9 mouse cellular contexts compared by ENCODE assay signal in the genomic region with DNA sequence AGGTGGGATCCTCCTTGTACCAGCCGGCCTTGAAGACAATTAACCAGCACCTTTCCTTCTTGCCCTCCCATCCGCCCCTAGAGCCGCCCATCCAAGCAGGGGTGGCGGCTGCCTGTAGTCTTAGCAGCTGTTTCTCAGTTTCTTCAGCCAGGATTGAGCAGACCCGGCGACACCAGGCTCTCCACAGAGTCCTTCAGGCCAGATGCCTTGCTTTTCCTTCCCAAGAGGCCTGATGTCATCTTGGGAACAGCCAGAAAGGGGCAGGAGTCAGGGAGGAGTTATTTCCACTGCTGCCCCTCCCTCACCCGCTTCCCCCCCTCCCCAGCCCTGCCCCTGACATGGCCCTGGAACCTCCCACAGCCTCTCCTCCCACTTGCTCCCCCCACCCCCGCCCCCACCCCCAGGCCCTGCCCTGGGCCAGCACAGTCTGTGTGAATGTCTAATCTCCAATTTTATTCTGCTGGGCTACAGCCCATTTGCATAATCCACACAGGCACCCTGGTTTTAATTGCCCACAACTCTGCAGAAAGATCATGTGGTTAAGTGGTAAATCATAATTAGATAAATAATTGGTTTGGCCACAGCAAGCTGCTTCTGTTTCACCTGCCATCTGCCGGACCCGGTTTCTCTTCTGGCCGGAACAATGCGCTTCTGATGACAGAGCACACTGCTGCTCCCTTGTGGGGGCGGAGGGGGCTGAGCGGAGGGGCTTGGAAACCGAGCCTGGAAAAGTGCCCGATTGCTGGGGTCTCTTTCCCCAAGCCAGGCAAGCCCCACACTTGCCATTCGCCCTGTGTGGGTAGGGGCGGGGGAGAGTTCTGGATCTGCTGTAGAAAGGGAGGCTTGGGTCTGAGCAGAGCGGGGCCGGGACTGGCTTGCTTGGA.
DNase-seq lines count a peak whose midpoint lies in the region; ATAC-seq and TF ChIP-seq lines count a peak whose summit lies in the region.
"Had no signal": no experiment of that assay in that cellular context is flagged by ENCODE, and none has a peak within 500 bp of the region (broad histone marks: within the 10 kb centered on the region; RNA-seq: fewer than 3 reads in every experiment).

No protein-coding gene starts in this region.

- no peaks in the 10 kb centered on the region for H3K36me3 ChIP-seq in heart, adult 2 months (ENCODE audit: control insufficient read depth, insufficient read depth, low read length)
- H3K36me3 ChIP-seq in neural tube, embryonic 11.5 days (ENCODE audit: control insufficient read depth, insufficient read depth, low read length) = no peaks in the 10 kb centered on the region

- WGBS in heart, adult 2 months = 59% methylated on average over 20 of the region's 20 CpGs
- 14% methylated on average over 19 of the region's 20 CpGs for WGBS in neural tube, embryonic 11.5 days

- peak; percentile 33 for TF ChIP-seq CTCF in heart, adult 2 months (IDR thresholded peaks at IDR 0.05)

- peak; percentile 77 for ATAC-seq in neural tube, embryonic 11.5 days (ENCODE audit: insufficient read depth, low FRiP score, low TSS enrichment)

- H3K4me3 ChIP-seq in heart, adult 2 months = no peak overlapping the region
- H3K4me3 ChIP-seq in neural tube, embryonic 11.5 days (ENCODE audit: low read depth, low read length) = no peak overlapping the region
- H3K4me3 ChIP-seq: erythroblast, embryonic 14.5 days had no signal

- no peak for TF ChIP-seq EP300 in heart, adult 2 months (IDR thresholded peaks at IDR 0.05; ENCODE audit: insufficient read depth, low read depth, low read length)

- H3K4me1 ChIP-seq in heart, adult 2 months (ENCODE audit: control insufficient read depth, insufficient read depth, low read length) = peaks cover 12% of the 10 kb centered on the region
- H3K4me1 ChIP-seq in neural tube, embryonic 11.5 days (ENCODE audit: control insufficient read depth, insufficient read depth, low read length) = peaks cover 79% of the 10 kb centered on the region

- peak; percentile 73 to 81 for DNase-seq in heart, adult 18-20 months
- DNase-seq in heart, adult 8-10 months (ENCODE audit: low spot score) = no peak
- DNase-seq in cerebellum, adult 11-12 months = peak; percentile 89
- peak in 1 of 2 experiments; percentile 71 for DNase-seq in heart, adult 2 months
- peak; percentile 52 to 61 for DNase-seq in layer of hippocampus, postnatal 36 days
- DNase-seq in neural tube, embryonic 11.5 days (ENCODE audit: low spot score) = peak; percentile 83
- no peak for DNase-seq in thymus, adult 18-20 months
- DNase-seq in ovary, postnatal 14 days (ENCODE audit: low spot score) = no peak

- H3K9ac ChIP-seq in heart, adult 2 months (ENCODE audit: low read depth, low read length) = no peak overlapping the region
- H3K9ac ChIP-seq in neural tube, embryonic 11.5 days (ENCODE audit: low read length) = no peak overlapping the region

- H3K27me3 ChIP-seq in heart, adult 2 months (ENCODE audit: control insufficient read depth, insufficient read depth, low read length) = no peaks in the 10 kb centered on the region
- H3K27me3 ChIP-seq in neural tube, embryonic 11.5 days (ENCODE audit: control insufficient read depth, insufficient read depth, low read length) = no peaks in the 10 kb centered on the region

- no peaks in the 10 kb centered on the region for H3K9me3 ChIP-seq in neural tube, embryonic 11.5 days (ENCODE audit: control insufficient read depth, low read length)

- TF ChIP-seq POLR2A in heart, adult 2 months (IDR thresholded peaks at IDR 0.05; ENCODE audit: insufficient read depth, low read depth, low read length) = no peak

- no peak overlapping the region for H3K27ac ChIP-seq in heart, adult 2 months
- peak overlapping the region; percentile 67 for H3K27ac ChIP-seq in neural tube, embryonic 11.5 days (ENCODE audit: low read depth, low read length)

- intact Hi-C loops in heart, adult 2 months (cut with DNase I) = no loop called here

- H3K79me2 ChIP-seq in heart, adult 2 months (replicated peaks; ENCODE audit: control insufficient read depth, insufficient read depth, low read length) = peaks cover 2% of the 10 kb centered on the region; the same call in 1 of the 2 replicates

- peak overlapping the region; percentile 13 for H3K4me2 ChIP-seq in neural tube, embryonic 11.5 days (ENCODE audit: low read depth)

Comparison
In these comparisons a context has a peak if more than half of its experiments do, and no peak if none do; other contexts are left out.
1. DNase-seq: peak in heart, adult 18-20 months (2 of 2), cerebellum, adult 11-12 months (single experiment), layer of hippocampus, postnatal 36 days (2 of 2) and neural tube, embryonic 11.5 days (single experiment); none in heart, adult 8-10 months (single experiment), thymus, adult 18-20 months (0 of 2) and ovary, postnatal 14 days (single experiment).